Mouse (Mus musculus) megakaryocyte-erythroid progenitor cell, adult 5 weeks (primary cell): Measurements from ENCODE around the gene Ccdc73. TPM values are rescaled to one million over a fixed set of nuclear protein-coding genes. Genes with fewer than 3 reads are reported as not detected.

Experiments used
- polyA plus RNA-seq: library from polyadenylated mRNA; stranded (reverse); fragments of >175 nt; gene quantifications from 2 replicates; pipeline ENCODE4 v1.2.3, GENCODE M21; 2012

The Ccdc73 gene
- not detected in 2 replicates for polyA plus RNA-seq

GRCm38 (mm10) chr2:104867282-104867855 lies at the start of gene Ccdc73:
Gene Ccdc73 (plus strand): TSS chr2:104867805.

GRCm38 (mm10) chr2:104849276-104849990 lies 18.2 kb upstream of the Ccdc73 start, which contains the start of gene Prrg4:
Gene Prrg4 (minus strand): TSS chr2:104849876.

GRCm38 (mm10) chr2:105016967-105017287 lies 149.3 kb downstream of the Ccdc73 start, which contains the start of gene Eif3m:
Gene Eif3m (minus strand): TSS chr2:105017080.

Other genes starting within 250 kb of the Ccdc73 start
- 9.6 and 11.1 TPM in 2 replicates for gene Tcp11l1, start 155.6 kb upstream of the Ccdc73 start, polyA plus RNA-seq
- gene Pin1rt1, start 151.4 kb upstream of the Ccdc73 start, polyA plus RNA-seq, result not detected in 2 replicates
- gene Depdc7, start 124.9 kb upstream of the Ccdc73 start, polyA plus RNA-seq, result 0.56 and 2.4 TPM in 2 replicates
- gene Qser1, start 51.0 kb upstream of the Ccdc73 start, polyA plus RNA-seq, result 2.2 and 2.6 TPM in 2 replicates
- gene Prrg4, start 17.9 kb upstream of the Ccdc73 start, polyA plus RNA-seq, result 1.7 and 3.2 TPM in 2 replicates
- gene Eif3m, start 149.3 kb downstream of the Ccdc73 start, polyA plus RNA-seq, result 10.7 and 15.0 TPM in 2 replicates
- gene Gm11060, start 224.2 kb downstream of the Ccdc73 start, polyA plus RNA-seq, result not detected in 2 replicates